Mouse (Mus musculus): Measurements from ENCODE around the gene Pigyl. TPM values are rescaled to one million over a fixed set of nuclear protein-coding genes. Genes with fewer than 3 reads are reported as not detected.
"Not testable (repeated sequence)": the region's sequence is repeated elsewhere in the genome, so short reads cannot be mapped to it uniquely, and the experiment has no call there.

The Pigyl gene
- polyA plus RNA-seq, 1 experiment from 2014 or later: 66.7 TPM

GRCm38 (mm10) chr9:22139746-22140145 lies 16.9 kb upstream of the Pigyl start:
- H3K27ac ChIP-seq: no peak overlapping the region
- H3K9me3 ChIP-seq: no peaks in the 10 kb centered on the region
- H3K4me2 ChIP-seq: no peak overlapping the region
- ATAC-seq (ENCODE audit: insufficient number of reproducible peaks, insufficient read depth, low FRiP score, low TSS enrichment, low read depth): no peak
- H3K36me3 ChIP-seq: no peaks in the 10 kb centered on the region
- peaks cover 15% of the 10 kb centered on the region; the same call in 1 of the 2 replicates for H3K27me3 ChIP-seq
- peaks cover 5% of the 10 kb centered on the region; the same call in 1 of the 2 replicates for H3K4me1 ChIP-seq (replicated peaks)
- 87% methylated on average over 5 of the region's 5 CpGs for WGBS
- no peak overlapping the region for H3K4me3 ChIP-seq (replicated peaks)
- H3K9ac ChIP-seq (replicated peaks): no peak overlapping the region

- WGBS: 55% methylated on average over 17 of the region's 17 CpGs
- Histone ChIP-seq H3K4me1 (replicated peaks) (no peaks in the 10 kb centered on the region), H3K4me2 (no peak overlapping the region), H3K27ac (no peak overlapping the region), H3K9me3 (peaks cover 8% of the 10 kb centered on the region; the same call in 1 of the 2 replicates), H3K27me3 (no peaks in the 10 kb centered on the region), H3K4me3 (replicated peaks) (no peak overlapping the region), H3K9ac (replicated peaks) (no peak overlapping the region), H3K36me3 (no peaks in the 10 kb centered on the region)
- ATAC-seq (ENCODE audit: insufficient number of reproducible peaks, insufficient read depth, low FRiP score, low TSS enrichment, low read depth): peak; percentile 59; the same call in 1 of the 2 replicates
Measured at GRCm38 (mm10) chr9:22143108-22144037, 13.3 kb upstream of the Pigyl start.

GRCm38 (mm10) chr9:22144304-22144965 lies 12.2 kb upstream of the Pigyl start:
- Histone ChIP-seq H3K4me2 (no peak overlapping the region), H3K4me3 (replicated peaks) (no peak overlapping the region), H3K27ac (no peak overlapping the region), H3K4me1 (replicated peaks) (no peaks in the 10 kb centered on the region), H3K27me3 (no peaks in the 10 kb centered on the region), H3K9ac (replicated peaks) (no peak overlapping the region), H3K9me3 (peaks cover 8% of the 10 kb centered on the region; the same call in 1 of the 2 replicates), H3K36me3 (no peaks in the 10 kb centered on the region)
- WGBS: 89% methylated on average over 8 of the region's 8 CpGs
- ATAC-seq (ENCODE audit: insufficient number of reproducible peaks, insufficient read depth, low FRiP score, low TSS enrichment, low read depth): no peak

DNA sequence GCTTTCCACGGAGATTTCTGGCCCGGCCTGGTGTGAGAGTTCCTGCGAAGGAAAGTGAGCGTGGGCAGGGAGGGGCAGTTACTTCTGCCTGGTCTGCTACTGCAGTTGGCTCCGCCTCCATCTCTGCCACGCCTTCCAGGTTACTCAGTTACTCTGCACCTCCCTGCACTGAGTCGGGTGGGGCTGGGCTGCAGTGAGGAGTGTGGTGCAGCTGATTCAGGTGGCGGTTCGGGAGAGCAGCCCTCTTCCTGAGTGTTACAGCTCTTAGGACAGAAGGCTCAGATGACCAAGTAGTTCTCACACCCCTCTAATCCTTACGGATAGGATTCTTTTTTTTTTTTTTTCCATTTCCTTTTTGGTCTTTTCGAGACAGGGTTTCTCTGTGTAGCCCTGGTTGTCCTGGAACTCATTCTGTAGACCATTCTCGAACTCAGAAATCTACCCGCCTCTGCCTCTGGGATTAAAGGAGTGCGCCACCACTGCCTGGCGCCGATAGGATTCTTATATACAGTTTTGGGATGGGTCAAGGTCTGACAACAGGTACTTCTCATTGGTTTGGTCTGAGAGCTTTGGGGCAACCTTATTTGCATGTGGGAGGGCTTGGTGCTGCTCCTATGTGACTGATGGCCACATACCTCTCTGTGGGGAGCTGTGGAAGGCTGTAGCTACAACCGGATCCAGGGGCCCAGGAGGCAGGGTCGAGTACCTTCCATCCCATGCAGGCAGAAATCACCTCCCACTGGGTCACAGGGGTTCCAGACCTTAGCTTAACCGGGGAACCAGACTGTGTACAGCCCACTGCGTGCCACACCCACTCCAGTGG lies 7.0 kb upstream of the Pigyl start:
- 75% methylated on average over 20 of the region's 20 CpGs for WGBS

GRCm38 (mm10) chr9:22150249-22150693 lies 6.4 kb upstream of the Pigyl start:
- not testable (repeated sequence) for H3K27me3 ChIP-seq; H3K9ac ChIP-seq (replicated peaks); H3K4me1 ChIP-seq (replicated peaks); H3K9me3 ChIP-seq; H3K36me3 ChIP-seq; ATAC-seq (ENCODE audit: insufficient number of reproducible peaks, insufficient read depth, low FRiP score, low TSS enrichment, low read depth); H3K4me2 ChIP-seq; H3K4me3 ChIP-seq (replicated peaks); H3K27ac ChIP-seq
- 87% methylated on average over 7 of the region's 7 CpGs for WGBS

More for the DNA sequence above, 7.0 kb upstream of the Pigyl start:
- Histone ChIP-seq H3K36me3 (no peaks in the 10 kb centered on the region), H3K9ac (replicated peaks) (no peak overlapping the region), H3K27ac (no peak overlapping the region), H3K4me3 (replicated peaks) (no peak overlapping the region), H3K4me2 (no peak overlapping the region), H3K4me1 (replicated peaks) (no peaks in the 10 kb centered on the region), H3K27me3 (no peaks in the 10 kb centered on the region), H3K9me3 (peaks cover 8% of the 10 kb centered on the region; the same call in 1 of the 2 replicates)
- ATAC-seq (ENCODE audit: insufficient number of reproducible peaks, insufficient read depth, low FRiP score, low TSS enrichment, low read depth): no peak

DNA sequence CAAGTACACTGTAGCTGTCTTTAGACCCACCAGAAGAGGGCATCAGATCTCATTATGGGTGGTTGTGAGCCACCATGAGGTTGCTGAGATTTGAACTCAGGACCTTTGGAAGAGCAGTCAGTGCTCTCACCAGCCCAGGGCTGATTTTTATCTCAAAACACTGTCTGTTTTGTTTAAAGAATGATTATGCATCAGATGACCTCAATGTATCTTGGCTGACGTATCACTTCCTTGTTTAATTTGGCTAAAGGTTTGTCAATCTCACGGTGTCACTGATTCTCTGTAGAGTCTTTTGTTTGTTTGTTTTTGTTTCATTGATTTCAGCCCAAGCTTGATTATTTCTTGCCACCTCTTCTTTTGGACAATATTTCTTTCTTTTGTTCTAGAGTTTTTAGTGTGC lies 5.7 kb upstream of the Pigyl start:
- peaks cover 8% of the 10 kb centered on the region; the same call in 1 of the 2 replicates for H3K9me3 ChIP-seq
- no peak overlapping the region for H3K27ac ChIP-seq
- peaks cover 4% of the 10 kb centered on the region; the same call in 1 of the 2 replicates for H3K4me1 ChIP-seq (replicated peaks)
- no peak overlapping the region for H3K4me2 ChIP-seq
- H3K9ac ChIP-seq (replicated peaks): no peak overlapping the region
- no peaks in the 10 kb centered on the region for H3K27me3 ChIP-seq
- no peaks in the 10 kb centered on the region for H3K36me3 ChIP-seq
- ATAC-seq (ENCODE audit: insufficient number of reproducible peaks, insufficient read depth, low FRiP score, low TSS enrichment, low read depth): no peak
- no peak overlapping the region for H3K4me3 ChIP-seq (replicated peaks)
- WGBS: 92% methylated on average over 2 of the region's 2 CpGs

GRCm38 (mm10) chr9:22153810-22154209 lies 2.8 kb upstream of the Pigyl start:
- H3K4me2 ChIP-seq: no peak overlapping the region
- no peak overlapping the region for H3K9ac ChIP-seq (replicated peaks)
- WGBS: 91% methylated on average over 3 of the region's 3 CpGs
- ATAC-seq (ENCODE audit: insufficient number of reproducible peaks, insufficient read depth, low FRiP score, low TSS enrichment, low read depth): no peak
- H3K27me3 ChIP-seq: peaks cover 7% of the 10 kb centered on the region
- no peaks in the 10 kb centered on the region for H3K9me3 ChIP-seq
- H3K4me3 ChIP-seq (replicated peaks): no peak overlapping the region
- no peak overlapping the region for H3K27ac ChIP-seq
- H3K4me1 ChIP-seq (replicated peaks): peaks cover 13% of the 10 kb centered on the region
- H3K36me3 ChIP-seq: peaks cover 9% of the 10 kb centered on the region; the same call in 1 of the 2 replicates

GRCm38 (mm10) chr9:22155614-22156013 lies 1.0 kb upstream of the Pigyl start:
- peaks cover 13% of the 10 kb centered on the region for H3K4me1 ChIP-seq (replicated peaks)
- ATAC-seq (ENCODE audit: insufficient number of reproducible peaks, insufficient read depth, low FRiP score, low TSS enrichment, low read depth): peak; percentile 54; the same call in 1 of the 2 replicates
- no peak overlapping the region for H3K9ac ChIP-seq (replicated peaks)
- H3K27ac ChIP-seq: no peak overlapping the region
- H3K4me3 ChIP-seq (replicated peaks): 0 out of 2 replicates have a peak overlapping the region, but pooled peaks have one; percentile 13
- peaks cover 7% of the 10 kb centered on the region for H3K27me3 ChIP-seq
- whole genome bisulfite sequencing: 24% methylated on average over 10 of the region's 10 CpGs
- no peaks in the 10 kb centered on the region for H3K9me3 ChIP-seq
- H3K4me2 ChIP-seq: peak overlapping the region; percentile 72
- H3K36me3 ChIP-seq: peaks cover 11% of the 10 kb centered on the region; the same call in 1 of the 2 replicates

GRCm38 (mm10) chr9:22157516-22158265 lies 1.0 kb downstream of the Pigyl start:
- Histone ChIP-seq H3K4me2 (peak overlapping the region; percentile 72), H3K4me3 (replicated peaks) (peak overlapping the region; percentile 68), H3K9ac (replicated peaks) (peak overlapping the region; percentile 84; the same call in 1 of the 2 replicates), H3K36me3 (peaks cover 11% of the 10 kb centered on the region; the same call in 1 of the 2 replicates), H3K4me1 (replicated peaks) (peaks cover 13% of the 10 kb centered on the region), H3K27me3 (peaks cover 7% of the 10 kb centered on the region), H3K9me3 (no peaks in the 10 kb centered on the region), H3K27ac (no peak overlapping the region)
- 61% methylated on average over 34 of the region's 34 CpGs for WGBS
- no peak for ATAC-seq (ENCODE audit: insufficient number of reproducible peaks, insufficient read depth, low FRiP score, low TSS enrichment, low read depth)

- 38% methylated on average over 6 of the region's 6 CpGs for WGBS
- Histone ChIP-seq H3K4me1 (replicated peaks) (peaks cover 11% of the 10 kb centered on the region), H3K27me3 (peaks cover 10% of the 10 kb centered on the region), H3K27ac (no peak overlapping the region), H3K36me3 (peaks cover 11% of the 10 kb centered on the region; the same call in 1 of the 2 replicates), H3K9ac (replicated peaks) (no peak overlapping the region), H3K4me3 (replicated peaks) (no peak overlapping the region), H3K4me2 (no peak overlapping the region), H3K9me3 (no peaks in the 10 kb centered on the region)
- ATAC-seq (ENCODE audit: insufficient number of reproducible peaks, insufficient read depth, low FRiP score, low TSS enrichment, low read depth): no peak
Measured at GRCm38 (mm10) chr9:22161299-22161698, 4.7 kb downstream of the Pigyl start.

All from limb, embryonic 12.5 days (tissue).